Mouse (Mus musculus): ENCODE data around the gene 2510002D24Rik.

The 2510002D24Rik gene

GRCm38 (mm10) chr16:18836468-18837208 lies at the start of gene 2510002D24Rik, which contains the start of gene Gm28539:
Gene 2510002D24Rik, plus strand, starts transcription at chr16:18836578.
Gene Gm28539, plus strand, starts transcription at chr16:18836584.
- peak; percentile 87 to 91 for DNase-seq (ENCODE audit: low spot score in 2 of 2)

GRCm38 (mm10) chr16:18786652-18787051 lies 49.7 kb upstream of the 2510002D24Rik start:
- DNase-seq (ENCODE audit: low spot score in 2 of 2): no peak

- DNase-seq (ENCODE audit: low spot score in 2 of 2): no peak
Measured at GRCm38 (mm10) chr16:18788627-18789406, 47.6 kb upstream of the 2510002D24Rik start.

GRCm38 (mm10) chr16:18795223-18795899 lies 41.0 kb upstream of the 2510002D24Rik start:
- peak in 1 of 2 experiments; percentile 18 for DNase-seq (ENCODE audit: low spot score in 2 of 2)

GRCm38 (mm10) chr16:18796645-18797044 lies 39.7 kb upstream of the 2510002D24Rik start:
- DNase-seq (ENCODE audit: low spot score in 2 of 2): no peak

GRCm38 (mm10) chr16:18798151-18798550 lies 38.2 kb upstream of the 2510002D24Rik start:
- DNase-seq (ENCODE audit: low spot score in 2 of 2): no peak

- peak; percentile 58 to 78 for DNase-seq (ENCODE audit: low spot score in 2 of 2)
Measured at GRCm38 (mm10) chr16:18798841-18799240, 37.5 kb upstream of the 2510002D24Rik start.

GRCm38 (mm10) chr16:18805746-18806145 lies 30.6 kb upstream of the 2510002D24Rik start:
- DNase-seq (ENCODE audit: low spot score in 2 of 2): no peak

GRCm38 (mm10) chr16:18809001-18809400 lies 27.4 kb upstream of the 2510002D24Rik start:
- no peak for DNase-seq (ENCODE audit: low spot score in 2 of 2)

GRCm38 (mm10) chr16:18811032-18811431 lies 25.3 kb upstream of the 2510002D24Rik start:
- no peak for DNase-seq (ENCODE audit: low spot score in 2 of 2)

GRCm38 (mm10) chr16:18811468-18812384 lies 24.7 kb upstream of the 2510002D24Rik start, which contains the start of the genes Ufd1 and Cdc45:
Gene Ufd1, plus strand, starts transcription at chr16:18811779.
Gene Cdc45, minus strand, starts transcription at chr16:18811987.
- DNase-seq (ENCODE audit: low spot score in 2 of 2): peak; percentile 79 to 89

GRCm38 (mm10) chr16:18812385-18812910 lies 23.9 kb upstream of the 2510002D24Rik start:
- DNase-seq (ENCODE audit: low spot score in 2 of 2): no peak

- no peak for DNase-seq (ENCODE audit: low spot score in 2 of 2)
Measured at GRCm38 (mm10) chr16:18822356-18822755, 14.0 kb upstream of the 2510002D24Rik start.

GRCm38 (mm10) chr16:18822925-18823324 lies 13.5 kb upstream of the 2510002D24Rik start:
- DNase-seq (ENCODE audit: low spot score in 2 of 2): no peak

GRCm38 (mm10) chr16:18828630-18829029 lies 7.7 kb upstream of the 2510002D24Rik start:
- DNase-seq (ENCODE audit: low spot score in 2 of 2): no peak

- no peak for DNase-seq (ENCODE audit: low spot score in 2 of 2)
Measured at GRCm38 (mm10) chr16:18829102-18829501, 7.3 kb upstream of the 2510002D24Rik start.

GRCm38 (mm10) chr16:18833486-18833885 lies 2.9 kb upstream of the 2510002D24Rik start:
- no peak for DNase-seq (ENCODE audit: low spot score in 2 of 2)

GRCm38 (mm10) chr16:18836073-18836467 lies 308 bp upstream of the 2510002D24Rik start:
- no peak for DNase-seq (ENCODE audit: low spot score in 2 of 2)

- DNase-seq (ENCODE audit: low spot score in 2 of 2): no peak
Measured at GRCm38 (mm10) chr16:18838346-18838745, 2.0 kb downstream of the 2510002D24Rik start.

- DNase-seq (ENCODE audit: low spot score in 2 of 2): no peak
Measured at GRCm38 (mm10) chr16:18846301-18846820, 10.0 kb downstream of the 2510002D24Rik start.

All from frontal cortex, postnatal 14 days (tissue).